Mouse (Mus musculus) intestine, embryonic 14.5 days (tissue): ENCODE results near the gene Fgfr2. TPM values are rescaled to one million over a fixed set of nuclear protein-coding genes. Genes with fewer than 3 reads are reported as not detected.

Experiments
- ATAC-seq: fragments of 200-750 bp; cut with Nextera tagmentation; replicated peaks from 2 replicates; pipeline ENCODE4 v1.8.0; 2017; ENCODE audit warnings: low read depth, moderate number of reproducible peaks, moderate TSS enrichment, moderate library complexity; ENCODE audit not compliant: low FRiP score, low TSS enrichment
- DNase-seq: peaks from one replicate; pipeline ENCODE4 v3.0.0-alpha.2; 2018; ENCODE audit warnings: low spot score
- H3K27ac ChIP-seq: fragments of 300-500 bp; sonication (generic); 2 replicates; pipeline ENCODE4 v1.5.1; 2014; ENCODE audit warnings: low read depth, mild to moderate bottlenecking, control low read depth
- H3K27me3 ChIP-seq: fragments of 300-500 bp; sonication (generic); replicated peaks from 2 replicates; pipeline ENCODE4 v1.6.1; 2014; ENCODE audit warnings: low read length, control low read depth; ENCODE audit not compliant: control insufficient read depth, insufficient read depth
- H3K36me3 ChIP-seq: fragments of 300-500 bp; sonication (generic); 2 replicates; pipeline ENCODE4 v1.6.1; 2014; ENCODE audit warnings: low read length, control low read depth; ENCODE audit not compliant: control insufficient read depth, insufficient read depth
- H3K4me1 ChIP-seq: fragments of 300-500 bp; sonication (generic); replicated peaks from 2 replicates; pipeline ENCODE4 v1.6.1; 2014; ENCODE audit warnings: low read length, control low read depth, mixed read lengths; ENCODE audit not compliant: control insufficient read depth, insufficient read depth
- H3K4me2 ChIP-seq: fragments of 300-500 bp; sonication (generic); 2 replicates; pipeline ENCODE4 v1.6.1; 2014; ENCODE audit warnings: low read length
- H3K4me3 ChIP-seq: fragments of 300-500 bp; sonication (generic); 2 replicates; pipeline ENCODE4 v1.5.1; 2014; ENCODE audit warnings: low read depth, low read length, control low read depth, mixed read lengths
- H3K9ac ChIP-seq: fragments of 300-500 bp; sonication (generic); 2 replicates; pipeline ENCODE4 v1.6.1; 2014; ENCODE audit warnings: mild to moderate bottlenecking, low read length
- H3K9me3 ChIP-seq: fragments of 300-500 bp; sonication (generic); 2 replicates; pipeline ENCODE4 v1.6.1; 2016; ENCODE audit warnings: low read length, control low read depth; ENCODE audit not compliant: control insufficient read depth
- WGBS: fragments of 180-500 bp; shearing (Covaris S2); extraction: QIAGEN DNeasy Blood & Tissue Kit; methylation state at CpG from one replicate; pipeline ENCODE4 v1.1.7; 2014; 5-methylcytosine and 5-hydroxymethylcytosine counted together
- polyA plus RNA-seq: library from polyadenylated mRNA; unstranded; fragments of >200 nt; fragmentation: Nextera tagmentation; extraction: Ambion mirVana; gene quantifications from 2 replicates; pipeline ENCODE4 v1.2.1, GENCODE M21; 2014

Gene Fgfr2
- polyA plus RNA-seq, 1 experiment from 2014 or later = 105 TPM

DNA sequence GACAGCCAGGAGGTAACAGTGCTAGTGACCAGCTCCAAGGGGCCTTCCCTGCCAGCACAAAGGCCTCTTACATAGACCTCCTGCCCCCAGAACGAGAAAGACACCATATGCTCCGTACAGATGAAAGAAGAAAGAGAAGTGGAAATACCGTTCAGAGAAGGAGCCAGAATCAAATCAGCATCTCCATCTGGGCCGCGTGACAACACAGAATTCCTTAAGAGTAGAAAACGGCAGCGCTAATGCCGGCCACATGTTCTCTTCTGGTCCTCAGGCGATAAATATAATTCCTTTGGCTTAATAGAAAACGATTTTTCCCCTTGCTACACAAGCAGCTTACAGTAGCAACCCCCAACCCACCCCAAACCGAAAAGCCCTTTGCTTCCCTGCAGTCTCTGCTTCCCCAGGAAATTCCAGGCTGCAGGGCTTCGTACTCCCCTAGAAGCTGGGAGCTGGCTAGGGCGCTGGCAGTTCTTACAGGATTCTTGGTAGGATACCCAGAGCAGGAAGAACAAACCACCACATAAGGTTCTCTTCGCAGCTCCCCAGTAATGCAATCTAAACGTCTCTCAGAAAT is 977.8 kb downstream of the Fgfr2 start:
- WGBS = 75% methylated on average over 15 of the region's 15 CpGs
- no peaks in the 10 kb centered on the region for H3K27me3 ChIP-seq
- no peak overlapping the region for H3K4me2 ChIP-seq
- H3K4me3 ChIP-seq = no peak overlapping the region
- no peak for DNase-seq
- no peak overlapping the region for H3K9ac ChIP-seq
- no peak for ATAC-seq
- H3K9me3 ChIP-seq = no peaks in the 10 kb centered on the region
- H3K4me1 ChIP-seq = no peaks in the 10 kb centered on the region
- no peaks in the 10 kb centered on the region for H3K36me3 ChIP-seq
- H3K27ac ChIP-seq = no peak overlapping the region

DNA sequence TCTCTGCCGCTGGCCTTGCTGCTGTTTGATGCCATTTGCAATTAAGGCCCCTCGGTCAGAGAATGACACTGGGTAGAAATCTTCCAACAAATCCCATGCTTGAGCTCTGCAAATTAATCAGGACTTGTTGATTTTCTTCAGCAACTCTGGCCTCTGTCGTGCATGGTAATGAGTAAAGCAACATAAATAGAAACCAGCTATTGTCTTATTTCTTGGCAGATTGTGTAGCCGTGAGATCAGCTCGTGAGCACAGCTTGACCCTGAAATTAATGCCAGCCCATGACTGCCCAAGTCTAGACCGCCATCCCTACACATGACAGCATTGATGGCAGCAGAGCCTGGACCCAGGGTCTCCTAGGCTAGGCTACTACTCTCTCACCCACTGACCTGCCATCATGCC is 994.5 kb downstream of the Fgfr2 start:
- Histone ChIP-seq H3K9me3 (no peaks in the 10 kb centered on the region), H3K27me3 (no peaks in the 10 kb centered on the region), H3K27ac (no peak overlapping the region), H3K36me3 (no peaks in the 10 kb centered on the region), H3K4me2 (no peak overlapping the region), H3K4me1 (no peaks in the 10 kb centered on the region), H3K4me3 (no peak overlapping the region), H3K9ac (no peak overlapping the region)
- 90% methylated on average over 6 of the region's 6 CpGs for WGBS
- DNase-seq = no peak
- ATAC-seq = no peak

DNA sequence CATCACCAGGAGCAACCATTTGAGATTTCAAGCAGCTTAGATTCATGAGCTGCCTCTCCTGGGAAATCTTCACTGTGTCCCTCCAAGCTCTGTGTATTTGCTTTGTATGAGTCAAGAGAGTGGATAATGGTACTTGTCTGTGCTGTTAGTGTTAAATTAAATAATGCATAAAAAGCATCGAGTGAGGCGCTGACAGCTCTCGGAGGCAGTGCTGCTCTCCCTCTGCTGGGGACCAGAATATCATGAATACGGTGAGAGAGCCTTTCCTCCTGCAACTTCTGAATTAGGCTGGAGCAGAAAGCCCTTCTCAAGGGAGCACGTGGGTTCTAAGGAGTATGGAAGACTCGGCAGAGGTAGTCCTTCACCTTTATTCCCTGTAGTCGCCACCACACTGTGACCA is 998.2 kb downstream of the Fgfr2 start:
- Histone ChIP-seq H3K4me2 (no peak overlapping the region), H3K4me1 (no peaks in the 10 kb centered on the region), H3K9ac (no peak overlapping the region), H3K27ac (no peak overlapping the region), H3K27me3 (no peaks in the 10 kb centered on the region), H3K36me3 (no peaks in the 10 kb centered on the region), H3K4me3 (no peak overlapping the region), H3K9me3 (no peaks in the 10 kb centered on the region)
- 73% methylated on average over 7 of the region's 7 CpGs for WGBS
- DNase-seq = no peak
- ATAC-seq = no peak

DNA sequence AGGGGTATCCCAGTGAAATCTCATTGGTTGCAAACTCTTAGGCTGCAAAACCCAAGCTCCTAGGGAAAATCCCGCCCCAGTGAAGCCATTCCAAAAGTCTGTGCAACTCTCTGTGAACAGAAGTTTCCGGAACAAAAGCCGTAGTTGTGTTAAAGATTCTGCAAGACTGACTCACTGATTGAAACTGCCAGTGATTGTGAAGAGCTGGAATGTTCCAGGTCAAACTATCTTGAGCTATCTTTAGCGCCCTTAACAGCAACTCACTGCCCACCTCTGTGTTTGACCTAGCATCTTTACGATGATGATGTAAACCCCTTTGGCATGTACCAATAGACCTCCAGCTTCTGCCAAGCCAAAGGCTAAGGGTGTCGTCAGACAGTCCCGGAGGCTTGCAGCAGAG is 999.9 kb downstream of the Fgfr2 start:
- H3K9ac ChIP-seq = no peak overlapping the region
- H3K9me3 ChIP-seq = no peaks in the 10 kb centered on the region
- H3K4me3 ChIP-seq = no peak overlapping the region
- no peaks in the 10 kb centered on the region for H3K27me3 ChIP-seq
- H3K27ac ChIP-seq = no peak overlapping the region
- no peak overlapping the region for H3K4me2 ChIP-seq
- DNase-seq (no peak), ATAC-seq (no peak)
- H3K36me3 ChIP-seq = no peaks in the 10 kb centered on the region
- no peaks in the 10 kb centered on the region for H3K4me1 ChIP-seq
- 72% methylated on average over 7 of the region's 7 CpGs for WGBS

DNA sequence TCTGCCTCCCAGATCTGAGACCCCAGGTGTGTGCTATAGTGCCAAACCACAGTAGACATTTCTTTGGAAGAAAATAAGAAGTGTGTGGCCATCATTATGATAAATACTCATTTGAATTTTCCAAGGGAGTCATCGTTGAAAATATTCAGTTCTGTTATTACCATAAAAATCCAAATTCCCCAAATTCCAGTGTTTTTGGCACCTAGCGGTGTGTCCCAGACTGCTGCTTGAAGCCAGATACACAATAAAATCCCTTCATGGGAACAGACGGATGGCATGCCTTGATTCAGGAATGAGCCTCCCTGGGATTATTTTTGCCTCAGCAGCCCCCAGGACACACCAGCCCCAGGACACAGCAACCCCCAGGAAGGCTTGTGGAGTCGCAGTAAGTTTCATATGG is 1003.3 kb downstream of the Fgfr2 start:
- Histone ChIP-seq H3K27me3 (no peaks in the 10 kb centered on the region), H3K4me1 (no peaks in the 10 kb centered on the region), H3K9ac (no peak overlapping the region), H3K4me3 (no peak overlapping the region), H3K4me2 (no peak overlapping the region), H3K27ac (no peak overlapping the region), H3K36me3 (no peaks in the 10 kb centered on the region), H3K9me3 (no peaks in the 10 kb centered on the region)
- ATAC-seq = no peak
- 86% methylated on average over 4 of the region's 4 CpGs for WGBS
- no peak for DNase-seq

DNA sequence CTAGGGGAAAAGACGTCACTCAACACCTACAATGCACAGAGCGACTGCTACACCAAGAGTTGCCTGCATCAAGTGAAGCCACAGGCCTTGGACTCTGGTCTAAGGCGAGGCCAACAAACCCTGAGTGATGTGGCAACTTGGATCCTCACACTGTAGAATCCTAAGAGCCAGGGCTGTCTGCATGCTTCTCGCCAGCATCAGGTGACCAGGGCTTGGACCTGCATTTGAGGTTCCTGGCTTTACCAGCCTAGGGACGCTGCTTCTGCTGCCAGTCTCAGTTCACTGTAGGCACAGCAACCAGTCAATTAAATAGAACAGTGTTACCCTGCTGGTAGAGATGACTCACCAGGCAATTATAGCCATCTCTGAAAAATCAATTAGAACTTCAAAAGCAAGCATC is 1011.4 kb downstream of the Fgfr2 start:
- Histone ChIP-seq H3K36me3 (no peaks in the 10 kb centered on the region), H3K4me2 (no peak overlapping the region), H3K4me3 (no peak overlapping the region), H3K9ac (no peak overlapping the region), H3K4me1 (no peaks in the 10 kb centered on the region), H3K27ac (no peak overlapping the region), H3K27me3 (no peaks in the 10 kb centered on the region), H3K9me3 (no peaks in the 10 kb centered on the region)
- DNase-seq (no peak), ATAC-seq (no peak)
- WGBS = 71% methylated on average over 5 of the region's 5 CpGs

DNA sequence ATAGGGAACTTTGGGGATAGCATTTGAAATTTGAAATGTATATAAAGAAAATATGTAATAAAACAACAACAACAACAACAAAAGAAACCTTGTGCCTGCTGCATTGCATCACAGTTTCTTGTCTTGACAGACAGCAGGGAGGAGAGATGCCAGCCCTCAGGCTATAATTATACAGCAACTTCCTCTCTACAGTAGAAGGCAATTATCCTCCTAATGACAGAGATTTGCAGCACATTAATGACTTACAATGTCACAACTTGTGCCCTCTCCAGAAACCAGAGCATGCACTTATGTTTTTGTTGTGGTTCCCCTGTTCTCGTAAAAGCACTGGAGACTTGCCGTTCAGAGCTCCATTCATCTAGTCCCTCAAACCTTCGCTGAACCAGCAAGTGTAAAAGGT is 1012.8 kb downstream of the Fgfr2 start:
- no peak for DNase-seq
- Histone ChIP-seq H3K4me2 (no peak overlapping the region), H3K9me3 (no peaks in the 10 kb centered on the region), H3K36me3 (no peaks in the 10 kb centered on the region), H3K27me3 (no peaks in the 10 kb centered on the region), H3K4me3 (no peak overlapping the region), H3K27ac (no peak overlapping the region), H3K4me1 (no peaks in the 10 kb centered on the region), H3K9ac (no peak overlapping the region)
- ATAC-seq = no peak
- WGBS = 72% methylated on average over 3 of the region's 3 CpGs

DNA sequence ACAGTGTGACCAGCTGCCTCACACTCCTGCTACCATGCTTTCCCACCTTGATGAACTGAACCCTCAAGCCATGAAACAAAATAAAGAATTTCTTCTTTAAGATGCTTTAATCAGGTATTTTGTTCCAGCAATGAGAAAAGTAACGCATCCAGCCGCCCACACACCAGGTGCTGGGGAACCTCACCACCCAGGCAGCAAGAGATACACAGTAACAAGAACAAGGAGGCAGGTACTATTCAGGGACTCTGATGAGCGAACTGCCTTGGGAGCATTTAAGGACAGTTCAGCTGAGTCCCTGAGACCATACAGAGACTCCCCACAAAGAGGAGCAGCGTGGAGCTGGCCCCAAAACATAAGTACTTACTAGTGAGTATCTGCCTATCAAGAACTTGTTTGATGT is 1016.3 kb downstream of the Fgfr2 start:
- H3K27me3 ChIP-seq = no peaks in the 10 kb centered on the region
- H3K4me1 ChIP-seq = no peaks in the 10 kb centered on the region
- no peak overlapping the region for H3K27ac ChIP-seq
- H3K36me3 ChIP-seq = no peaks in the 10 kb centered on the region
- ATAC-seq (no peak), DNase-seq (no peak)
- H3K4me3 ChIP-seq = no peak overlapping the region
- no peak overlapping the region for H3K4me2 ChIP-seq
- no peak overlapping the region for H3K9ac ChIP-seq
- H3K9me3 ChIP-seq = no peaks in the 10 kb centered on the region
- WGBS = 78% methylated on average over 4 of the region's 4 CpGs

DNA sequence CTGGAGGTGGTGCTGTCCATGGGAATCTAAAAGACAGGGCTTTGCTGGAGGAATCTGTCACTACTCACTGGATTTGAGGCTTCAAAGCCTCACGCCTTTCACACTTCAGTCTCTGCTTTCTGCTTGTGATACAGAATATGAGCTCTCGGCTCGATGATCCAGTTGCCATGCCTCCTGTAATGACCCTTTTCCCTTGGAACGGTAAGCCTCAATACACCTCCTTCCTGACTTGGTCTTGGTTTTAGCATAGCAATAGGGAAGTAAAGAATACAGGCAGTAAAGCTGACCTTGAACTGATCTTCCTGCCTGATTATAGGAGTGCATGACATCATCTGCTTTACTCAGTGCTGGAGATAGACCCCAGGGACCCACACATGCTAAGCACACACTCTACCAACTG is 1017.8 kb downstream of the Fgfr2 start:
- Histone ChIP-seq H3K27me3 (no peaks in the 10 kb centered on the region), H3K4me2 (no peak overlapping the region), H3K36me3 (no peaks in the 10 kb centered on the region), H3K4me1 (no peaks in the 10 kb centered on the region), H3K9ac (no peak overlapping the region), H3K27ac (no peak overlapping the region), H3K9me3 (no peaks in the 10 kb centered on the region), H3K4me3 (no peak overlapping the region)
- 77% methylated on average over 4 of the region's 4 CpGs for WGBS
- ATAC-seq = no peak
- no peak for DNase-seq
